Mouse (Mus musculus): ENCODE measurements around the gene Prickle2. TPM values are rescaled to one million over a fixed set of nuclear protein-coding genes. Genes with fewer than 3 reads are reported as not detected.
A peak's percentile ranks its signal among the peaks of the same experiment; 100 is the strongest.

Prickle2 gene
- polyA plus RNA-seq, 1 experiment = 23.6 TPM

GRCm38 (mm10) chr6:92425476-92425875 lies 280.5 kb downstream of the Prickle2 start:
- DNase-seq = no peak
- 51% methylated on average over 7 of the region's 7 CpGs for WGBS
- TF ChIP-seq POLR2A (IDR thresholded peaks at IDR 0.05; ENCODE audit: borderline replicate concordance, extremely low read depth, low read depth, low read length) (no peak), CTCF (IDR thresholded peaks at IDR 0.05; ENCODE audit: insufficient read depth, low read length) (no peak)
- H3K4me1 ChIP-seq (ENCODE audit: control insufficient read depth, insufficient read depth, low read length) = peaks cover 21% of the 10 kb centered on the region
- H3K4me3 ChIP-seq (replicated peaks; ENCODE audit: extremely low read depth, low read depth, low read length) = no peak overlapping the region

- whole genome bisulfite sequencing = 16% methylated on average over 3 of the region's 3 CpGs
- no peak for DNase-seq
- peaks cover 21% of the 10 kb centered on the region for H3K4me1 ChIP-seq (ENCODE audit: control insufficient read depth, insufficient read depth, low read length)
- TF ChIP-seq CTCF (IDR thresholded peaks at IDR 0.05; ENCODE audit: insufficient read depth, low read length) = no peak
- TF ChIP-seq POLR2A (IDR thresholded peaks at IDR 0.05; ENCODE audit: borderline replicate concordance, extremely low read depth, low read depth, low read length) = no peak
- no peak overlapping the region for H3K4me3 ChIP-seq (replicated peaks; ENCODE audit: extremely low read depth, low read depth, low read length)
Measured at GRCm38 (mm10) chr6:92424991-92425390, 281.0 kb downstream of the Prickle2 start.

- peaks cover 16% of the 10 kb centered on the region for H3K4me1 ChIP-seq (ENCODE audit: control insufficient read depth, insufficient read depth, low read length)
- H3K4me3 ChIP-seq (replicated peaks; ENCODE audit: extremely low read depth, low read depth, low read length) = no peak overlapping the region
- DNase-seq = peak; percentile 34
- 43% methylated on average over 11 of the region's 11 CpGs for WGBS
- no peak for TF ChIP-seq POLR2A (IDR thresholded peaks at IDR 0.05; ENCODE audit: borderline replicate concordance, extremely low read depth, low read depth, low read length)
- TF ChIP-seq CTCF (IDR thresholded peaks at IDR 0.05; ENCODE audit: insufficient read depth, low read length) = peak; percentile 89
Measured at GRCm38 (mm10) chr6:92422286-92422685, 283.7 kb downstream of the Prickle2 start.

- Histone ChIP-seq H3K4me3 (replicated peaks; ENCODE audit: extremely low read depth, low read depth, low read length) (no peak overlapping the region), H3K4me1 (ENCODE audit: control insufficient read depth, insufficient read depth, low read length) (peaks cover 5% of the 10 kb centered on the region)
- TF ChIP-seq CTCF (IDR thresholded peaks at IDR 0.05; ENCODE audit: insufficient read depth, low read length) = no peak
- TF ChIP-seq POLR2A (IDR thresholded peaks at IDR 0.05; ENCODE audit: borderline replicate concordance, extremely low read depth, low read depth, low read length) = no peak
- 89% methylated on average over 12 of the region's 12 CpGs for WGBS
- no peak for DNase-seq
Measured at GRCm38 (mm10) chr6:92420106-92420505, 285.8 kb downstream of the Prickle2 start.

- Histone ChIP-seq H3K4me3 (replicated peaks; ENCODE audit: extremely low read depth, low read depth, low read length) (no peak overlapping the region), H3K4me1 (ENCODE audit: control insufficient read depth, insufficient read depth, low read length) (no peaks in the 10 kb centered on the region)
- no peak for DNase-seq
- 85% methylated on average over 7 of the region's 7 CpGs for WGBS
- TF ChIP-seq POLR2A (IDR thresholded peaks at IDR 0.05; ENCODE audit: borderline replicate concordance, extremely low read depth, low read depth, low read length) (no peak), CTCF (IDR thresholded peaks at IDR 0.05; ENCODE audit: insufficient read depth, low read length) (no peak)
Measured at GRCm38 (mm10) chr6:92415405-92415755, 290.6 kb downstream of the Prickle2 start.

- Histone ChIP-seq H3K4me3 (replicated peaks; ENCODE audit: extremely low read depth, low read depth, low read length) (no peak overlapping the region), H3K4me1 (ENCODE audit: control insufficient read depth, insufficient read depth, low read length) (no peaks in the 10 kb centered on the region)
- TF ChIP-seq CTCF (IDR thresholded peaks at IDR 0.05; ENCODE audit: insufficient read depth, low read length) (no peak), POLR2A (IDR thresholded peaks at IDR 0.05; ENCODE audit: borderline replicate concordance, extremely low read depth, low read depth, low read length) (no peak)
- DNase-seq = no peak
- WGBS = 53% methylated on average over 8 of the region's 8 CpGs
Measured at GRCm38 (mm10) chr6:92414478-92415404, 291.2 kb downstream of the Prickle2 start.

- WGBS = 71% methylated on average over 1 of the region's 1 CpGs
Measured at GRCm38 (mm10) chr6:92413982-92414381, 292.0 kb downstream of the Prickle2 start.

GRCm38 (mm10) chr6:92409788-92410187 lies 296.2 kb downstream of the Prickle2 start:
- WGBS = 87% methylated on average over 3 of the region's 3 CpGs
- Histone ChIP-seq H3K4me1 (ENCODE audit: control insufficient read depth, insufficient read depth, low read length) (no peaks in the 10 kb centered on the region), H3K4me3 (replicated peaks; ENCODE audit: extremely low read depth, low read depth, low read length) (no peak overlapping the region)
- TF ChIP-seq CTCF (IDR thresholded peaks at IDR 0.05; ENCODE audit: insufficient read depth, low read length) = no peak
- no peak for TF ChIP-seq POLR2A (IDR thresholded peaks at IDR 0.05; ENCODE audit: borderline replicate concordance, extremely low read depth, low read depth, low read length)
- no peak for DNase-seq

More at GRCm38 (mm10) chr6:92413982-92414381, 292.0 kb downstream of the Prickle2 start:
- Histone ChIP-seq H3K4me3 (replicated peaks; ENCODE audit: extremely low read depth, low read depth, low read length) (no peak overlapping the region), H3K4me1 (ENCODE audit: control insufficient read depth, insufficient read depth, low read length) (no peaks in the 10 kb centered on the region)
- TF ChIP-seq CTCF (IDR thresholded peaks at IDR 0.05; ENCODE audit: insufficient read depth, low read length) (no peak), POLR2A (IDR thresholded peaks at IDR 0.05; ENCODE audit: borderline replicate concordance, extremely low read depth, low read depth, low read length) (no peak)
- DNase-seq = no peak

GRCm38 (mm10) chr6:92407259-92407658 lies 298.7 kb downstream of the Prickle2 start:
- H3K4me1 ChIP-seq (ENCODE audit: control insufficient read depth, insufficient read depth, low read length) = no peaks in the 10 kb centered on the region; the same call in 1 of the 2 replicates
- no peak overlapping the region for H3K4me3 ChIP-seq (replicated peaks; ENCODE audit: extremely low read depth, low read depth, low read length)
- WGBS = 56% methylated on average over 5 of the region's 5 CpGs
- TF ChIP-seq POLR2A (IDR thresholded peaks at IDR 0.05; ENCODE audit: borderline replicate concordance, extremely low read depth, low read depth, low read length) (no peak), CTCF (IDR thresholded peaks at IDR 0.05; ENCODE audit: insufficient read depth, low read length) (no peak)
- no peak for DNase-seq

- H3K4me3 ChIP-seq (replicated peaks; ENCODE audit: extremely low read depth, low read depth, low read length) = no peak overlapping the region
- TF ChIP-seq POLR2A (IDR thresholded peaks at IDR 0.05; ENCODE audit: borderline replicate concordance, extremely low read depth, low read depth, low read length) (no peak), CTCF (IDR thresholded peaks at IDR 0.05; ENCODE audit: insufficient read depth, low read length) (no peak)
- H3K4me1 ChIP-seq (ENCODE audit: control insufficient read depth, insufficient read depth, low read length) = no peaks in the 10 kb centered on the region; the same call in 1 of the 2 replicates
- DNase-seq = no peak
- WGBS = 32% methylated on average over 8 of the region's 8 CpGs
Measured at GRCm38 (mm10) chr6:92405571-92405970, 300.4 kb downstream of the Prickle2 start.

Data from lung, adult 2 months (tissue).